Mouse (Mus musculus) spleen, adult 2 months (tissue): ENCODE data around the gene Wnt10b.

Experiments
- CTCF ChIP-seq: fragments of 200-500 bp; IDR thresholded peaks from 2 replicates; pipeline ENCODE4 v1.5.1; 2011; ENCODE audit warnings: mild to moderate bottlenecking, inconsistent platforms; ENCODE audit not compliant: insufficient read depth, insufficient read length, insufficient replicate concordance; ENCODE audit errors: extremely low read depth
- POLR2A ChIP-seq: fragments of 200-500 bp; IDR thresholded peaks from 2 replicates; pipeline ENCODE4 v1.6.1; 2011; ENCODE audit warnings: low read depth, low read length, inconsistent platforms

- TF ChIP-seq CTCF: no peak
- TF ChIP-seq POLR2A: no peak
These were observed 24.9 kb downstream of the Wnt10b start for GRCm38 (mm10) chr15:98753021-98753423.
